Mouse (Mus musculus): ENCODE measurements at regions not wholly inside any gene's neighbourhood (a gene's known extent, or its start where the extent isn't known, plus 50 kb on each side); places are given as distances from the start of the nearest gene placed in this dataset.

GRCm38 (mm10) chr4:4211892-4212291 lies 134.6 kb upstream of the Sdr16c6 start:
- in situ Hi-C loops (cut with MboI; ENCODE audit: low pct_unique_long_range_greater_than_20kb in 1 of 2, low sequenced_read_pairs in 2 of 2, unreplicated experiment in 1 of 2) = no loop called here

- in situ Hi-C loops (cut with MboI; ENCODE audit: low pct_unique_long_range_greater_than_20kb in 1 of 2, low sequenced_read_pairs in 2 of 2, unreplicated experiment in 1 of 2) = no loop called here
These were observed 127.8 kb upstream of the Sdr16c6 start for GRCm38 (mm10) chr4:4205158-4205557.

GRCm38 (mm10) chr4:4199309-4199708 lies 122.0 kb upstream of the Sdr16c6 start:
- in situ Hi-C loops (cut with MboI; ENCODE audit: low pct_unique_long_range_greater_than_20kb in 1 of 2, low sequenced_read_pairs in 2 of 2, unreplicated experiment in 1 of 2) = no loop called here

GRCm38 (mm10) chr4:4195834-4196233 lies 118.5 kb upstream of the Sdr16c6 start:
- in situ Hi-C loops (cut with MboI; ENCODE audit: low pct_unique_long_range_greater_than_20kb in 1 of 2, low sequenced_read_pairs in 2 of 2, unreplicated experiment in 1 of 2) = no loop called here

- in situ Hi-C loops (cut with MboI; ENCODE audit: low pct_unique_long_range_greater_than_20kb in 1 of 2, low sequenced_read_pairs in 2 of 2, unreplicated experiment in 1 of 2) = no loop called here
These were observed 117.9 kb upstream of the Sdr16c6 start for GRCm38 (mm10) chr4:4195250-4195649.
